Mouse (Mus musculus) megakaryocyte, embryonic 14.5 days (primary cell): ENCODE measurements at regions not wholly inside any gene's neighbourhood (a gene's known extent, or its start where the extent isn't known, plus 50 kb on each side); places are given as distances from the start of the nearest gene placed in this dataset.

ENCODE experiments used
- H3K27me3 ChIP-seq: replicated peaks from 2 replicates; pipeline ENCODE3; 2012; ENCODE audit warnings: inconsistent platforms
- H3K36me3 ChIP-seq: replicated peaks from 2 replicates; pipeline ENCODE3; 2012; ENCODE audit warnings: low read length, inconsistent platforms, mixed read lengths
- H3K4me1 ChIP-seq: 2 replicates; pipeline ENCODE4 v1.6.1; 2012; ENCODE audit warnings: inconsistent platforms
- H3K4me3 ChIP-seq: replicated peaks from 2 replicates; pipeline ENCODE3; 2012; ENCODE audit warnings: moderate library complexity, mild to moderate bottlenecking, inconsistent platforms
- H3K9me3 ChIP-seq: 2 replicates; pipeline ENCODE4 v1.6.1; 2012; ENCODE audit warnings: inconsistent platforms
- FLI1 ChIP-seq: IDR thresholded peaks from 2 replicates; pipeline ENCODE4 v1.6.1; 2012; ENCODE audit warnings: low read length, inconsistent platforms, mixed read lengths
- GATA1 ChIP-seq: IDR thresholded peaks from 3 replicates; pipeline ENCODE4 v1.6.1; 2012; ENCODE audit warnings: mixed read lengths, low read length, inconsistent platforms, borderline replicate concordance

DNA sequence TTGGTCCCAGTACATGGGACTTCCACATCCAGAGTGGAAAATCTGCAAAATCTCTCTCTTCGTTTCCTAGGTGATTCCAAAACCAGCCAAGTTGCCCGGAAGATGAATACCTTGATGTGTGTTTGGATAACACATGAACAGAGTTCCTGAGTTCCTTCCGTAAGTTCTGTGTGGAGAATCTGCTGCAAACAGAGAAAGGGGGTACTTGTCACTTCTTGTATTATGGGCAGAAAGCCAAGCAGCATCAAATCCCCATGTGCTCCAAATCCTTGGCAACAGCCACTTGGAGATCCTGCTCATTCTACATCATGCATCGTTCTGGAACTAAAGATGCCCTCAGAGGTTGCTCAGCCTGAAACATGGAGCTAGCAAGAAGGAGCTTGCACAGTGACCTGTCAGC, 111.1 kb upstream of the Irx5 start:
- Histone ChIP-seq H3K9me3 (peaks cover 13% of the 10 kb centered on the region; the same call in 1 of the 2 replicates), H3K36me3 (no peaks in the 10 kb centered on the region), H3K4me1 (no peaks in the 10 kb centered on the region), H3K4me3 (no peak overlapping the region), H3K27me3 (no peaks in the 10 kb centered on the region)
- TF ChIP-seq FLI1 (no peak), GATA1 (no peak)

DNA sequence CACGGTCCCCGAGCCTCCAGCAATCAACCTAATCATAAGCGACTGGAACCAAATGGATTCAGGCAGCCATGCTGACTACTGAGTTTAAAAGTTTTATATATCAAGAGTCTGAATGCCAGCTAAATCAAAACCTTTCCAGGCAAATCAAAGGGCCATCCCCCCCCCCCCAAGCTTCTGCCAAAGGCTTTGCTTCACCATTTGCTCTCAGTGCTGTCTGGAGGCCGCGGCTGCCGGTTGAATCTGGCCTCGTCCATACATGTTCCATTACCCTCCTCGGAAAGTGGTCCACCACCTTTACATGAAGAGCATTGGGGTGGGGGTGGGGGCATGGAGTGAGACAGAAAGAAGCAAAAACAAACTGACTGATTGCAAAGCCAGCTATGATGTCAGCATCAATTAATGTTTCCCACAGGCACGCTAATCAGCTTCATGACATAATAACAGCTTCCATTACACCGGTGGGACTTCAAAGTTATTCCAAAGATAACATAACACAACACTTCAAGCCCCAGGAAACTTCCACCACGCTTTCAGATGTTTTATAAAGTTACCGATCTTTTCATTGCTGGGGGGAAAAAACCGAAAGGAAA, 116.6 kb upstream of the Irx5 start:
- no peak for TF ChIP-seq FLI1
- Histone ChIP-seq H3K4me1 (no peaks in the 10 kb centered on the region), H3K27me3 (no peaks in the 10 kb centered on the region), H3K36me3 (no peaks in the 10 kb centered on the region), H3K9me3 (no peaks in the 10 kb centered on the region), H3K4me3 (no peak overlapping the region)

DNA sequence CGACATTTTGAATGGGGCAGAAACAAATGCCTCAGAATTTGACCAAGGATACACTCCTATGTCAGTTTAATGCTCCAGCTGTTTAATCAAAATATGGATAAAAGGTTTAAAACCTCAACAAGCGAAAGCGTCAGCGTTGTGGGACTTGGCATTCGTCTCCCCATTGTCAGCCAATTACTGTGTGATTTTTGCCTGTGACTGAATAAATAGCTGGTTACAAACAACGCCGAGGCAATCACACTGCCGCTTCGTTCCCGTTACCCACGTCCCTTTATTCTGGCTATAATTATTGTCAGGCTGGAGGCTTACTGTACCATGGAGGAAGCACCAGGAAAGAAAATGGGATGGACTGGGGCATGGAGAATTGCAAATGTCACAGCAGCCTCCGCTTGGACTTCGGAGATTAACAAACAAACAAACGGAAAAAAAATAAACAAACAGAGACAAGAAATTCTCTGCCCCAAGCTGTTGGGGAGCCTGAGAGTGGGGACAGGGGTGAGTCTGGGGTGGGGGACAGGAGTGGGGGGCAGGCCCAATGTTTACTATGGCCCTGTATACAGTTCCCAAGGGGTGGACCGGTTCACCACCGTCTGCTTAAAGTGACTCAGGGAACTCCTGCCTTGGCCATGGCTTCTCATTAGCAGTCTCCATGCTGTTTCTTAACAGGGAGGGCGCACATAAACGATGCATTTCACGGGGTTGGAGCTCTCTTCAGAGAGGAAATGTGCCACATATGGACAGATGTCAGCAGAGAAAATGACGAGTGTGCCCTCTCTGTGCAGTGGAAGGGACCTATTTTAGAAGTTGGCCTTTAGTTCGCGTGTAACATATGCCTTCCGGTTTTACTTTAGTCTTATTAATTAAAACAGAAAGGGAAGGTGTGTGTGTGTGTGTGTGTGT, 125.8 kb upstream of the Irx5 start:
- Histone ChIP-seq H3K9me3 (0 out of 2 replicates have a peak, but pooled peaks cover 5% of the 10 kb centered on the region), H3K27me3 (no peaks in the 10 kb centered on the region)

DNA sequence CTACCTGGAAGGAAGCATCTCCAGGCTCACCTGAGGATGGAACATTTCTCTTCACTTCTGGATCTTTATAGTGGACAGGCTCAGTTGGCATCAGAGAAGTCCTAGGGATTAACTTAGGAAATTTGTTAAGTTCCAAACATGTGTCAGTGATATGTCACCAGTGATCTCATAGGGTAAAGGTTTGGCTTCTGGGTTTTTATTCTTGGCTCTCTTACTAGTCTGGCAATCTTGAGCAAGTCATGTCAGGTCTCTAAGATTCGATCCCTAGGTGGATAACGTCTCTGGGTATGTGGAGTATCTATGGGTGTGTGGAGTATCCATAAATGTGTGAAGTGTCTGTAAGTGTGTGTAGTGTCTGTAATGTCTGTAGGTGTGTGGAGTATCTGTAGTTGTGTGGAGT, 127.9 kb upstream of the Irx5 start:
- H3K27me3 ChIP-seq = no peaks in the 10 kb centered on the region
- no peaks in the 10 kb centered on the region for H3K36me3 ChIP-seq
- no peaks in the 10 kb centered on the region for H3K4me1 ChIP-seq
- TF ChIP-seq GATA1 (no peak), FLI1 (no peak)
- peaks cover 18% of the 10 kb centered on the region for H3K9me3 ChIP-seq
- no peak overlapping the region for H3K4me3 ChIP-seq

More for the DNA sequence above, 125.8 kb upstream of the Irx5 start:
- H3K36me3 ChIP-seq = no peaks in the 10 kb centered on the region
- H3K4me1 ChIP-seq = no peaks in the 10 kb centered on the region
- TF ChIP-seq GATA1 = no peak
- no peak for TF ChIP-seq FLI1
- no peak overlapping the region for H3K4me3 ChIP-seq

DNA sequence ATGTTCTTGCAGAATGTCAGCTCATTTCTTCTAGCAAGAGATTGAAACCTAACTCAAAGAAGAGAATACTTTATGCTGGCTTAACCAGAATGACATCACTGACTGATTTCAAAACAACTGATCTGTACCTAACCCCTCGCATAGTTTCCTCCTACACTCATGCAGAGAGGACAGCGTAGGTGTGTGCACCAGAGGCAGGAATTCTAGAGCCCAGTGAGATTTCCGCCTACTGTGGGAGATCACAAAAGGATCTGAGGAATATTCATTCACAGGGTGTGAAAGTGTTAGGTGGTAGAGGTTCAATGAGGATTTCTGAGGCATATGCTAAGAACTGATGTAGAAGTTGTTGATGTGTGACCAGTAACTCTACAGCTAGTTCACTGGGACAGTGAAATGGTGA, 132.5 kb upstream of the Irx5 start:
- Histone ChIP-seq H3K4me1 (no peaks in the 10 kb centered on the region), H3K36me3 (no peaks in the 10 kb centered on the region), H3K9me3 (peaks cover 22% of the 10 kb centered on the region), H3K4me3 (no peak overlapping the region), H3K27me3 (no peaks in the 10 kb centered on the region)
- TF ChIP-seq GATA1 (no peak), FLI1 (no peak)

DNA sequence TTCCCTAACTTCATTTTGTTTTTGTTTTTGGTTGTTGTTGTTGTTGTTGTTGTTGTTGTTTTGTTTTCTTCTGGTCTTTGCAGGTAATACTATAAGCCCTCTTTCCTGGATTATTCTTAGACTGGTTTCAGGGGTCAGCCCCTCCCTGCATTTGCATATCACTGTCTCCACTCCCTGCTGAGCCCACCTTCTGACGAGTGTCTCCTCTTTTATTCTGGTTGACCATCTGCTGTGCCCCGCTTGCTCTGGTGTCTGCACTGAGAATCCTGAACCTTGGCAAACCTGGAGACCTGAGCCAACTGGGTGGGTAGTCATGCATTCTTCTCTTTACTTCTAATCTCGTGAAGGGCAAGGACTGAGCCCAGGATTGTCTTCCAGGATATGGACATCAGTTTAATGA, 134.4 kb upstream of the Irx5 start:
- Histone ChIP-seq H3K4me3 (no peak overlapping the region), H3K27me3 (no peaks in the 10 kb centered on the region), H3K4me1 (no peaks in the 10 kb centered on the region), H3K36me3 (no peaks in the 10 kb centered on the region), H3K9me3 (peaks cover 16% of the 10 kb centered on the region)
- no peak for TF ChIP-seq GATA1
- no peak for TF ChIP-seq FLI1

DNA sequence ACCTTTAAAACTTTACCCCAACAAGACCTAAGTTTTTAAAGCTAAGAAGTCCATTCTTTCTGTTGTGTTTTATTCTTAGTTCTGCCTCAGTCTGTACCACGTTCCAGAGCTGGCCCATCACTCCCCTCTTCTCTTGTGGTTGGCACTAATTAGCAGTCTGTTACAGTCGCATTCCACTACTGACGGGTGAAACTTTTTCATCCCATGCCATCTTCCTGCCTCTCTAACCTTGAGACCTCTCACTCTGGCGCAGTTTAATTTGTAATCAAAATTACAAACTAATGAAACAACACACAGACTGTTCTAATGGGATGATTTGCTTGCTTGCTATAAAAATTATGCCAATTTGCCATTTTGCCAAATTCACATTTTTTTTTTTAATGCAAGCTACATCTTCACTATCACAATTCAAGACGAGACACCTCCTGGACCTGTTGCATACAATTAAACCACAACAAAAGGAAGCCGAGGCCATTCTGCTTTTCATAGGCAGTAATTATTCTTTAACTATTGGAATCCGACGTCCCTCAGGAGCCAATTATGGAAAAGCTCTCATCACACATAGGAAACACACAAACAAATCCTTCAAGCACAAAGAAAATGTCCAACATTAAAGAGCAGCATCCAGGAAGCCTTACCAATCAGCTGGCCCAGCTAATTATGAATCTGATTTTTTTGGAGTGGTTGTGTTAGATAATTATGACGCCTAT, 138.1 kb upstream of the Irx5 start:
- no peak for TF ChIP-seq FLI1
- no peak for TF ChIP-seq GATA1
- no peaks in the 10 kb centered on the region for H3K4me1 ChIP-seq
- H3K4me3 ChIP-seq = no peak overlapping the region
- no peaks in the 10 kb centered on the region for H3K27me3 ChIP-seq
- no peaks in the 10 kb centered on the region for H3K36me3 ChIP-seq
- H3K9me3 ChIP-seq = 0 out of 2 replicates have a peak, but pooled peaks cover 3% of the 10 kb centered on the region

DNA sequence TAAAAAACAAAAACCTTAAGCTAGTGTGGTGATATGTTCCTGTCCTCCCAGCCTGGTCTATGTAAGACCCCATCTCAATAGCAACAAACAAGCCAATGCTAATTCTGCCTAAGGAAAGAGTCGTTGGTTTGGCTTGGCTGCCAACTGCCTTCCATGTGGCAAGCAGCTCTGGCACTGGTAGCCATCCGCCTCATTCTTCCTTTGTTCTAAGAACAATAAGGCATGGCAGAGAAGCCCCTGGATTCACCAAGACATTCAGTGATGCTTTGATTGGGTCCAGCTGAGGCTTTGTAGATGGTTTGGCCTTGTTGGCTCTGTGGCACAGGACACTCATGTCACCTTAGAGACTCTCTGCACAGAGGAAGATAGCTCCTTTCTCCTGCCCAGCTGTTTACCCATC, 139.9 kb upstream of the Irx5 start:
- Histone ChIP-seq H3K27me3 (no peaks in the 10 kb centered on the region), H3K36me3 (no peaks in the 10 kb centered on the region), H3K4me3 (no peak overlapping the region), H3K4me1 (no peaks in the 10 kb centered on the region), H3K9me3 (0 out of 2 replicates have a peak, but pooled peaks cover 3% of the 10 kb centered on the region)
- TF ChIP-seq GATA1 (no peak), FLI1 (no peak)

DNA sequence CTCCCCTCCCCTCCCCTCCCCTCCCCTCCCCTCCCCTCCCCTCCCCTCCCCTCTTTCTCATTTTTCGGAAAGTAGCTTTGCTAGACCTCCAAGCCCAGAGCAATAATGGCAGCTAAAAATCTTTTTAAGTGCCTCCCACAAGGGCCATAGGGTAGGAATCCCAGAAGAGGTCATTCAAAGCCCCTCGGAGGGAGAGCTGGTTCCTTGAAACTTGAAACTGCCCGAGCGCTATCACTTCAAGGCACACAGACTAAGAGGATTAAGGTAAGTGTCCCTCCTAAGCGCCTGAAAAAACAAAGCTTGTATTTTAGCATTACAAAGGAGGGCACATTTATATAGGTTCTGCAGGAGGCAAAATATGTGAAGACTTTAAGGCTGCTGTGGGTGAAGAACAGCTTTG, 141.2 kb upstream of the Irx5 start:
- H3K27me3 ChIP-seq = no peaks in the 10 kb centered on the region
- H3K9me3 ChIP-seq = no peaks in the 10 kb centered on the region
- H3K36me3 ChIP-seq = no peaks in the 10 kb centered on the region
- H3K4me1 ChIP-seq = no peaks in the 10 kb centered on the region
- H3K4me3 ChIP-seq = no peak overlapping the region
- TF ChIP-seq GATA1 (no peak), FLI1 (no peak)
